Mouse (Mus musculus) bone marrow macrophage, adult 2 months (primary cell): ENCODE data around the gene Slc38a11.

Experiments
- CTCF ChIP-seq: IDR thresholded peaks from 2 replicates; pipeline ENCODE4 v1.5.1; 2012; ENCODE audit warnings: low read depth, mild to moderate bottlenecking, low read length, moderate library complexity
- POLR2A ChIP-seq: IDR thresholded peaks from 2 replicates; pipeline ENCODE4 v1.6.1; 2012; ENCODE audit warnings: mild to moderate bottlenecking, low read depth, low read length, borderline replicate concordance

DNA sequence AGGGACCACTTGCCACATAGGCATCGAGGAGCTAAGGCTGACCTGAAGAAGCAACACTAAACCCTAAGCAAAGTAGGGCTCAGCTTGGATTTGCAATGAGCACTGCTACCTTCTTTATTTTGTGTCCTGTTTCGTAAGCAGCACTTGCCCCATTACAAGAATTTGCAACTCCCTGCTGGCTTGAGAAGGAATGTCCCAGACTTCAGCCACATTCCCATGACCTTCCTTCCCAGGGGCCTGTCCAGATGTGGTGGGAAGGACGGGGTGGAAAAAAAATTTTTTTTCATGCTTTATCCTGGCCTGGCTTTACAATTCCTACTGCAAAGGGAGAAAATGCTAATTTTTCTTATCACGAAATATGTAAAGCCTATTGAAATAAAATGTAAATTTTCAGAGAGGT lies 14.6 kb upstream of the Slc38a11 start:
- TF ChIP-seq POLR2A (no peak), CTCF (no peak)
